Mouse (Mus musculus) stomach, embryonic 16.5 days (tissue): ENCODE measurements around the gene Enox1. TPM values are rescaled to one million over a fixed set of nuclear protein-coding genes. Genes with fewer than 3 reads are reported as not detected.

Experiments
- ATAC-seq: fragments of 200-750 bp; cut with Nextera tagmentation; 2 replicates; pipeline ENCODE4 v1.8.0; 2017; ENCODE audit warnings: moderate number of reproducible peaks, moderate TSS enrichment; ENCODE audit not compliant: insufficient read depth, low FRiP score
- H3K27ac ChIP-seq: fragments of 300-500 bp; sonication (generic); 2 replicates; pipeline ENCODE4 v1.5.1; 2014; ENCODE audit warnings: low read length
- H3K27me3 ChIP-seq: fragments of 300-500 bp; sonication (generic); 2 replicates; pipeline ENCODE4 v1.6.1; 2014; ENCODE audit warnings: low read length, control low read depth, mixed read lengths; ENCODE audit not compliant: control insufficient read depth, insufficient read depth
- H3K36me3 ChIP-seq: fragments of 300-500 bp; sonication (generic); 2 replicates; pipeline ENCODE4 v1.6.1; 2014; ENCODE audit warnings: low read length; ENCODE audit not compliant: control insufficient read depth, insufficient read depth
- H3K4me1 ChIP-seq: fragments of 300-500 bp; sonication (generic); 2 replicates; pipeline ENCODE4 v1.6.1; 2014; ENCODE audit warnings: low read length, control low read depth, mixed read lengths; ENCODE audit not compliant: control insufficient read depth, insufficient read depth
- H3K4me2 ChIP-seq: fragments of 300-500 bp; sonication (generic); 2 replicates; pipeline ENCODE4 v1.6.1; 2014; ENCODE audit warnings: low read depth, low read length, mixed read lengths
- H3K4me3 ChIP-seq: fragments of 300-500 bp; sonication (generic); replicated peaks from 2 replicates; pipeline ENCODE4 v1.5.1; 2014; ENCODE audit warnings: mild to moderate bottlenecking, low read length
- H3K9ac ChIP-seq: fragments of 300-500 bp; sonication (generic); 2 replicates; pipeline ENCODE4 v1.6.1; 2014; ENCODE audit warnings: low read length
- H3K9me3 ChIP-seq: fragments of 300-500 bp; sonication (generic); replicated peaks from 2 replicates; pipeline ENCODE4 v1.6.1; 2016; ENCODE audit warnings: low read length, control low read depth; ENCODE audit not compliant: control insufficient read depth
- WGBS: fragments of 180-500 bp; shearing (Covaris S2); extraction: QIAGEN DNeasy Blood & Tissue Kit; methylation state at CpG from one replicate; pipeline ENCODE4 v1.1.7; 2014; 5-methylcytosine and 5-hydroxymethylcytosine counted together
- polyA plus RNA-seq: library from polyadenylated mRNA; unstranded; fragments of >200 nt; fragmentation: Nextera tagmentation; extraction: Ambion mirVana; gene quantifications from 2 replicates; pipeline ENCODE4 v1.2.1, GENCODE M21; 2015

Enox1 gene
- polyA plus RNA-seq, 1 experiment from 2014 or later: 6.6 TPM

DNA sequence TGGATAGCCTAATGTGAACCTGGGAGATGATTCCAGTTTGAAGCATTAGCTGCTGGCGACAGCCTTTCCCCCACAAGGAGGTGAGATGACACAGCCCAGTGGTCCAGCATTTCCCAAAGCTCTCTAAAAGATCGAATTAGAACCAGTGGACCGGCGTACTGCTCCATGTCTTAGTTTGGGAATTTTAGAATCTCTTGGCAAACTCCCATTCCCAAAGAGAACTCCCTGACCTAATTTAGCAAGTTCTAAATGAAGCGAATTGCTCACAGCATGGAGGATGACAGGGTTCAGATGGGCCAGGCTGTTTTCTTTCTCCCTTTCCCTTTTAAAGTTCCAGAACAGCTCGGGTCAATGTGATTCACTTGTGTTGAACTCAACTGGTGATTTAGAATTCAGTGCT lies 264.5 kb downstream of the Enox1 start:
- WGBS: 73% methylated on average over 6 of the region's 6 CpGs
- no peak overlapping the region for H3K9ac ChIP-seq
- H3K4me2 ChIP-seq: no peak overlapping the region
- no peak for ATAC-seq
- H3K27ac ChIP-seq: no peak overlapping the region
- no peaks in the 10 kb centered on the region for H3K27me3 ChIP-seq
- no peak overlapping the region for H3K4me3 ChIP-seq
- H3K36me3 ChIP-seq: no peaks in the 10 kb centered on the region
- no peaks in the 10 kb centered on the region for H3K9me3 ChIP-seq
- no peaks in the 10 kb centered on the region for H3K4me1 ChIP-seq

DNA sequence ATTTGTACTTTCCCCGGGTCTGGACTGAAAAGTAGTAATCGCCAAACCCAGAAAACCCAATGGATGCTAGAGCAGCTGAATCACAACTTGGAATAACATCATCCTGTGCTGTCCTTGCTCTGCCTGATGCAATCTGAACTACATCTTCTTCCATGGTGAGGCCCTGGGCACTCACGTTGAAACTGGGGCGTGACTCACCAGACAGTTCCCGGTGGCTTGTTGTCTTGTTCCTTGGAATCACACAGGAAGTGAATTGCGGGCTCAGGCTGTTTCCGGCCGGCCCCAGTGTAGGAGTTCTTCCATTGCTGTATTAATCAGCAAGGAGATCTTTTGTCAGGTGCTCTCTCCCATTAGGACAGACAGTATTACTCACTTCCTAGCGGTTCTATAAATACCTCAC lies 266.6 kb downstream of the Enox1 start:
- H3K4me3 ChIP-seq: no peak overlapping the region
- no peak for ATAC-seq
- no peaks in the 10 kb centered on the region for H3K27me3 ChIP-seq
- H3K9me3 ChIP-seq: no peaks in the 10 kb centered on the region
- no peak overlapping the region for H3K9ac ChIP-seq
- H3K4me1 ChIP-seq: no peaks in the 10 kb centered on the region
- H3K4me2 ChIP-seq: no peak overlapping the region
- H3K27ac ChIP-seq: no peak overlapping the region
- 77% methylated on average over 9 of the region's 9 CpGs for WGBS
- no peaks in the 10 kb centered on the region for H3K36me3 ChIP-seq

DNA sequence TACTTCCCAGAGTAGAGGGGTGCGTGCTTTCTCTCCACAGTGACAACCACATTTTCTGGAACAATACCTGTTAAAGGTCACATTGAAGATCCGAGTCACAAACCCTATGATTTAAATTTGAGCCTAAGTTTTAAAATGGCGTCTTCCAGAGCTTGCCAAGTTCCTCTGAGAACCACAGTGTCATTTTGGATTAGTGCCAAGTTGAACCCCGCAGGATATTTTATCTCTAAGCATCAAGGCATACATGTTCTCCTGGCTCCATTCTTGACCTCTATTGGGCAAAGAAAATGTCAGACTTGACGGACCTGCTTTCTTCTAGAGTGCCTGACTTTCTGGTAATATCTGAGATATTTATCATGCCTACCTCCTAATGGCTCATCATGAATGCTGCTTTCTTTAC lies 282.9 kb downstream of the Enox1 start:
- WGBS: 76% methylated on average over 5 of the region's 5 CpGs
- no peaks in the 10 kb centered on the region for H3K4me1 ChIP-seq
- no peak overlapping the region for H3K27ac ChIP-seq
- H3K4me3 ChIP-seq: no peak overlapping the region
- H3K27me3 ChIP-seq: no peaks in the 10 kb centered on the region
- no peak for ATAC-seq
- no peak overlapping the region for H3K4me2 ChIP-seq
- no peak overlapping the region for H3K9ac ChIP-seq
- H3K9me3 ChIP-seq: no peaks in the 10 kb centered on the region
- no peaks in the 10 kb centered on the region for H3K36me3 ChIP-seq

DNA sequence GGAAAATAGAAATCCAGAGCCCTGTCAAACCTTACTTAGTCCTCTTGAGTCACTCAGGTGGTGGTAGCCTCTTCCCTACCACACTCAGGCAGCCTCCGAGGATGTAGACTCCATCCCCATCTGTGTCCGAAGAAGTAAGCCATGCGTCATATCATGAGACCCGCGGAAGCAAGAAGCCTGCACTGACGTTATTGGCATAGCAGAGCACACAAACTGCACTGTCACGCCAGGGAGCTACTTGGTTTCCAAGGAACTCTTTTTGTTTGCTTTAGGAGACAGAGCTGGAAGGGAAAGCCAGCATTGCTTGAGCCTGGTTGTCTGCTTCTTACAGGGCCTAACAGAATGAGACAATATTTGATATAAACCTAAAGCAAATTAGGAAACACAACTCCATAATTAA lies 284.2 kb downstream of the Enox1 start:
- Histone ChIP-seq H3K27me3 (no peaks in the 10 kb centered on the region), H3K27ac (no peak overlapping the region), H3K9me3 (no peaks in the 10 kb centered on the region), H3K36me3 (no peaks in the 10 kb centered on the region), H3K9ac (no peak overlapping the region), H3K4me3 (no peak overlapping the region), H3K4me1 (no peaks in the 10 kb centered on the region), H3K4me2 (no peak overlapping the region)
- 52% methylated on average over 7 of the region's 7 CpGs for WGBS
- no peak for ATAC-seq

DNA sequence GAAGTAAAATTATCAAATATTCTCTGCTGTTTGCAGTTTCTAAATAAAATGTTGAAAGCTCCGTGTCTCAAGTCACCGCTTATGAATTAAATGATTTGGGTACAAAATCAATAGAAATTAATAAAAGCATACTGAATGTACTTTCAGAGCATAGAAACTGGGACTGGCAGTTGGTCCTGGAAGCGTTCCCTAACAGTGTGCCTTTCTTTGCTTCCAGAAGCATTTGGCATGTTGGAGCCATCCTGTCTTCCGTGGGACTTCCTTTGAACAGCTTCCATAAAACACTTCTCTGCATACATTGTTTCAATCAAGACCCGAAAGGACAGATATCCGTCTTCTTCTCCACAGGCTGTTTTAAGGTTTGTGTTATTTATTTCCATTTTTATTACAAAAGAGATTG lies 285.0 kb downstream of the Enox1 start:
- Histone ChIP-seq H3K4me1 (no peaks in the 10 kb centered on the region), H3K9ac (no peak overlapping the region), H3K4me3 (no peak overlapping the region), H3K4me2 (no peak overlapping the region), H3K27me3 (no peaks in the 10 kb centered on the region), H3K36me3 (no peaks in the 10 kb centered on the region), H3K9me3 (no peaks in the 10 kb centered on the region), H3K27ac (no peak overlapping the region)
- ATAC-seq: no peak
- 85% methylated on average over 6 of the region's 6 CpGs for WGBS

DNA sequence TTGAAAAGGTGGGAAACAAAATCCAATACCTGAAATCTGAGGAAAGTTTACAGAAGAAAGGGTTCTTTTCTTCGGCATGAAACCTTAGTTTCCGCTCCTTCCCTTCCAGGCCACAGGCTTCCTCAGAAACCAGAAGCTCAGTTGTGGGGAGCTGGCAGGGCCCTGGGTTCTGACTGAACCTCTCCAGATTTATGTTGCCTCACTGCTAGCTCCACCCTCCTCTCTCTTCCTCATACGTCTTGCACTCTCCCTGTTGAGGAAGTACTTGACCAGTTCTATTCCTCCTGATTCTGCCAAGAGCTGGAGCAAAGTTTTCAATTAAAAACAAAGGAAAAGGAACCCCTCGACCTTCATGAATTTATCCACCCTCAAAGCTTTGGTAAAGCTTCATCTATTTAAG lies 291.4 kb downstream of the Enox1 start:
- ATAC-seq: no peak
- Histone ChIP-seq H3K9me3 (no peaks in the 10 kb centered on the region), H3K9ac (no peak overlapping the region), H3K4me2 (no peak overlapping the region), H3K27me3 (no peaks in the 10 kb centered on the region), H3K4me3 (no peak overlapping the region), H3K4me1 (no peaks in the 10 kb centered on the region), H3K27ac (no peak overlapping the region), H3K36me3 (no peaks in the 10 kb centered on the region)
- 67% methylated on average over 4 of the region's 4 CpGs for WGBS

DNA sequence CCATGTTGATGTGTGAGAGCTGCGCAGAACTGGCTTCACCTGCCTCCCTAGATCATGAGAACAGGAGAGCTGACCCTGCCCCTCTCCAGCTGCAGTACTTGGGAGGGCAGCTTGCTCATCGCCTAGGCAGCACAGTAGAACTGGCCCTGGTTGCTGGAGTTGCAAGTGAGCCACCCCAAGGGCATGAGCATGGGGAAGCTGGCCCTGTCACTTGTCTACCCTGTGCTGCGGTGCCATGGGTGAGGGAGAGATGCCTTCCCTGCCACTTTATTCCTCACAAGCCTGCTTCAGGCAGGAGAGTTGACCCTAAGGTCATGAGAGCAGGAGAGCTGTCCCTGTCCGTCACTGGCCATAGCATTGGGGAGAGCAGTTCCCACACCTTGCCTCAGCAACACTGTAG lies 295.4 kb downstream of the Enox1 start:
- 89% methylated on average over 4 of the region's 4 CpGs for whole genome bisulfite sequencing

DNA sequence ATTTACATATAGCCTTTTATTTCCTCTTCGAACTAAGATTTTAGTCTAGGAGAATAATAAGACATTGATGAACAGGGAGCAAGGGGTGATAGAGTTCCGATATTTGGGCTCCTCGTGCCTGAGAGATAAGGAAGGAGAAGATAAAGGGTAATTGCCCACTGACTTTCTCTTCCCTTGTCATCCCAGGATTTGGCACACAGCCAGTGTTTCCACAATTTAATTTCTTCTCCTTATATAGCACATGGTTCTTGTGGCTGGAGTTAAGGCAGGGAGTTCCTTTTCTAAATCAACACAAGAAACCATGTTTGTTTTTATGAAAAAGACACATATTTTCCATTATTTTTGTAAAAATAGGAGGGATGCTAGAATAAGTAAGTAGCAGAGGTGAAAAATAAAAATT lies 299.5 kb downstream of the Enox1 start:
- ATAC-seq: no peak
- Histone ChIP-seq H3K36me3 (no peaks in the 10 kb centered on the region), H3K27me3 (no peaks in the 10 kb centered on the region), H3K4me1 (no peaks in the 10 kb centered on the region), H3K9ac (no peak overlapping the region), H3K4me3 (no peak overlapping the region), H3K9me3 (no peaks in the 10 kb centered on the region), H3K27ac (no peak overlapping the region), H3K4me2 (no peak overlapping the region)
- WGBS: 38% methylated on average over 3 of the region's 3 CpGs

More for the DNA sequence above, 295.4 kb downstream of the Enox1 start:
- no peak overlapping the region for H3K4me3 ChIP-seq
- no peaks in the 10 kb centered on the region for H3K9me3 ChIP-seq
- H3K4me2 ChIP-seq: no peak overlapping the region
- no peaks in the 10 kb centered on the region for H3K27me3 ChIP-seq
- no peaks in the 10 kb centered on the region for H3K4me1 ChIP-seq
- H3K27ac ChIP-seq: no peak overlapping the region
- H3K9ac ChIP-seq: no peak overlapping the region
- no peak for ATAC-seq
- no peaks in the 10 kb centered on the region for H3K36me3 ChIP-seq

DNA sequence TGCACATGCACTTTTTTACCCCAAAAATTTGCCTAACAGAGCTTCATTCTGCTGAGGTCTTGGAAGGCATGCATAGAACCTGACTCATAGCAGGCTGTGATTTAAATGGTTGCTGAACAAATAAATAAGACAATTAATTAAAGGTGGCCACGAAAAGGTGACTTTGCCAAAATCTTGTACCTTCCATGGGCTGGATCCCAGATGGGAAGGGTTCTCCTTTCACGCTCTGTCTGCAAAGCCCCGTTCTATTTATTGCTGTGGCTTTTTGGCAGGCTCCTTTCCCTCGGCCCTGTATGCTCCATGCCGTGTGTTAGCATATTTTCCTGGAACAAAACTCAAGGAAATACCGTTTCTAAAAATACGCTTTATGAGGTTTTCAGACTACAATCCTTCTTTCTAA lies 300.3 kb downstream of the Enox1 start:
- Histone ChIP-seq H3K9me3 (no peaks in the 10 kb centered on the region), H3K4me1 (no peaks in the 10 kb centered on the region), H3K27ac (no peak overlapping the region), H3K36me3 (no peaks in the 10 kb centered on the region), H3K4me3 (no peak overlapping the region), H3K4me2 (no peak overlapping the region), H3K9ac (no peak overlapping the region), H3K27me3 (no peaks in the 10 kb centered on the region)
- ATAC-seq: no peak
- 40% methylated on average over 7 of the region's 7 CpGs for WGBS

DNA sequence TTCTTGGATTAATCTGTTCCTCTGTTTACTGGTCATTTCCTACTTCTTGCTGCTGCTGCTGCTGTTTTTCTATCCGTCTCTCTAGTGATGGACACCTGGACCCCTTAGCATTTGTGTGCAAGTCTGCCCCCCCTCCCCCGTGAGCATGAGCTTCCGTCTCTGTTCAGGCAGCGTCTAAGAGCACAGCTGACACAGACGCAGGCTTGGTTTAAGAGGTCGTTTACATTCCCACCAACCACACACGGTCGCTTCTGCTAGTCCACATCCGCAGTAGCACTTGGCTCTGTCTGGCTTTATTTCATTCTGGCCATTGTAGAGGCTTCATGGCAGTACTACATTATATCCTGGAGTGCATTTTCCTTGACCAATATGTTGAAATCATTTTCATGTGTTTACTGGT lies 301.7 kb downstream of the Enox1 start:
- no peak for ATAC-seq
- WGBS: 12% methylated on average over 9 of the region's 9 CpGs
- no peaks in the 10 kb centered on the region for H3K27me3 ChIP-seq
- no peak overlapping the region for H3K9ac ChIP-seq
- H3K9me3 ChIP-seq: no peaks in the 10 kb centered on the region
- no peak overlapping the region for H3K27ac ChIP-seq
- no peak overlapping the region for H3K4me3 ChIP-seq
- H3K36me3 ChIP-seq: no peaks in the 10 kb centered on the region
- H3K4me1 ChIP-seq: no peaks in the 10 kb centered on the region
- H3K4me2 ChIP-seq: peak overlapping the region; percentile 29; the same call in 1 of the 2 replicates
